Mouse (Mus musculus) embryo, embryonic 10.5 days (tissue): ENCODE results near the gene Polr3k.
A peak's percentile ranks its signal among the peaks of the same experiment; 100 is the strongest.

Source experiments
- DNase-seq: peaks from one replicate; pipeline ENCODE4 v3.0.0-alpha.2; 2015; ENCODE audit warnings: low spot score

Polr3k gene

GRCm38 (mm10) chr2:181863791-181864535, at the start of gene Polr3k:
TSS of gene Polr3k (plus strand) at chr2:181864337.
- DNase-seq, result peak; percentile 96

- DNase-seq, result no peak
These were observed 35.0 kb upstream of the Polr3k start for GRCm38 (mm10) chr2:181829032-181829650.

DNA sequence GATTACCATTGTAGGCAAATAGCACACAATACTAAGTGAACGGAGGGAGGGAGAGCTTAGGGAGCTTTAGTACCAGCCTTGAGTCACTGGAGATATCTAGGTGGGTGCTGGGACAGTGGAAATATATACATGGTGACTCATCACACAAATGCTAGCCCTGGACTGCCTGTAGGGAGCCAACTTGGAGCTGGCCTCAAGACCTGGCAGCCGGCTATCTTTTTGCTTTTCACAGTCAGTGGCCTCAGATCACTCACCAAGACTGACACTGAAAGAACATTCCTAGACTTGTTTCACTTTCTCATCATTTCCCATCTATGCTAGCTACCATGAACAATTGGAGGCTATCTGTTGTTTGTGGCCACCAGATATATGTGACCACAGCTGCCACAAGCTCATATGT, 31.4 kb upstream of the Polr3k start:
- DNase-seq, result no peak

DNA sequence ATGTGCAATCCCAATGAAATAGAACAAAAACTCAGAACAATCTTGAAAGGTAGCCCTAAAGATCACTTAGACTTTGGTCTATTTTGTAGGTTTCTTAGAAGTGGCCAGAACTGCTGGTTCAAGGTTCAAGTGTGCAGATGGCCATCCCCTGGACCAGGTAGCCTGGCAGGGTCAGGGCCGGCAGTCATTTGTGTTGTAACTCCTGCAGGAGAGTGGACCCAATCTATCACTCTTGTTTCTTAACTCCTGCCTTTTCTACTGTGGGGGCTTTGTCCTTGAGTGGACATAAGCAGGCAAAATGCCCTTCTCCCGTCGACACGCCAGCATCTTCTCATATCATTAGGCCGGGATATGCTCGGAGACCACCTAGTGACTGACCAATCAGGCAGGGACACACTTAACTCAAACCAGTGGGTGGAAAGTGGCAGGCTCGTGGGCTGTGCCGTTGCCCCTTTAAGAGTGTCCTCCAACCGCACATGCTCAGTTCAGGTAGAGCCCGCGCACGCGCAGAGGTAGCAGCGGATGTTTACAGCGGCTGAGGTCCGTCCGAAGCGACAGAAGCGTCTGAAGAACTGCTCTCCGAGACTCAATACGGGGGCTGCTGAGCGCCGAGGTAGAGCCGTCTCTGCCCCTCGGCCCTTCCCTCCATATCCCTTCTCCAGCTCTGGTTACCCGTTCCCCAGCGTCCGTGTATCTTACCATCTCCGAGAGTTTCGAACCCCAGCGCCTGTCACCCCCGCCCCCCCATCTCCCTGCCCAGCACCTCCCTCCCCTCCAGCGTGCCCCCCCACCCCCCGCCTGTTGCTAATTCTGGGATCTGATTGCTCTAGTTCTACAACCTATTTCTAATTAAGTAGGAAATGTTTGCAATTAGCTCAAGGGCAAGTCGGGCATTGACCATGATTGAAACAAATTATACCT, 26.5 kb upstream of the Polr3k start, which contains the start of gene Pcmtd2:
Gene Pcmtd2, plus strand, starts transcription at position 483 of the 921 bp plus-strand sequence.
- DNase-seq, result peak; percentile 97

- DNase-seq, result peak; percentile 33
These were observed 25.9 kb upstream of the Polr3k start for GRCm38 (mm10) chr2:181838293-181838680.

GRCm38 (mm10) chr2:181845709-181846394, 18.3 kb upstream of the Polr3k start:
- DNase-seq, result no peak

DNA sequence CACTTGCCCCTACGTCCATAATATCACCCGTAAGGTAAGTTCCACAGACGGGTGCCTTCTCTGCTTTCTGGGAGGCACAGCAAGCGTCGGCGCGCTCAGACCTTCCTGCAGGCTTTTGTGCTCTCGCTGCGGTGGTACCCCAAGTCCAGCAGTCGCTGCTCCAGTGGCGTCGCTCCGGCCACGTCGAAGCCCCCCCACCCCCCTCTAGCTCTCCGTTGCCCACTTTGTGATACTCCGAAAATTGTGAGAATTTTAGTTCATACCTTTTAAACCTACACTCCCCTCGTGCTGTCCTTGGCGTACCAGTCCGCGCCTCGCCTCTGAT, 361 bp downstream of the Polr3k start:
- no peak for DNase-seq

- DNase-seq, result peak; percentile 85
These were observed 2.8 kb downstream of the Polr3k start for GRCm38 (mm10) chr2:181866931-181867330.

- no peak for DNase-seq
These were observed 6.9 kb downstream of the Polr3k start for GRCm38 (mm10) chr2:181871039-181871438.

DNA sequence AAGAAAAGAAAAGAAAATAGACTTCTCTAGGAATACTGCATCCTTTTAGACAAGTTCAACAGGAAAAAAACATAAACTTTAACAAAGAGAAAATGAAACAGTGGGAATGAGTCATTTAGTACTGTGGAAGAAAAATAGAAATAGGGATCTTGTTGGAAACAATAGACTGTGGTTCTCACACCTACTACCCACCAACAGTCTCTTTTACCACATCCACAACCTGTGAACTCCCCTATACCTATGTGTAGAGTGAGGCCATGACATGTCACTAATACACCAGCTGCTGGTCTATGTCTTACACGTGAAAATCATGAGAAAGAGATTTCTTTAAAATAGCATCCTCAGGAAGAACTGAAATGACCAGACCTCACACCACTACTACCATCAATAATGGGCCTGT, 14.8 kb downstream of the Polr3k start:
- no peak for DNase-seq

DNA sequence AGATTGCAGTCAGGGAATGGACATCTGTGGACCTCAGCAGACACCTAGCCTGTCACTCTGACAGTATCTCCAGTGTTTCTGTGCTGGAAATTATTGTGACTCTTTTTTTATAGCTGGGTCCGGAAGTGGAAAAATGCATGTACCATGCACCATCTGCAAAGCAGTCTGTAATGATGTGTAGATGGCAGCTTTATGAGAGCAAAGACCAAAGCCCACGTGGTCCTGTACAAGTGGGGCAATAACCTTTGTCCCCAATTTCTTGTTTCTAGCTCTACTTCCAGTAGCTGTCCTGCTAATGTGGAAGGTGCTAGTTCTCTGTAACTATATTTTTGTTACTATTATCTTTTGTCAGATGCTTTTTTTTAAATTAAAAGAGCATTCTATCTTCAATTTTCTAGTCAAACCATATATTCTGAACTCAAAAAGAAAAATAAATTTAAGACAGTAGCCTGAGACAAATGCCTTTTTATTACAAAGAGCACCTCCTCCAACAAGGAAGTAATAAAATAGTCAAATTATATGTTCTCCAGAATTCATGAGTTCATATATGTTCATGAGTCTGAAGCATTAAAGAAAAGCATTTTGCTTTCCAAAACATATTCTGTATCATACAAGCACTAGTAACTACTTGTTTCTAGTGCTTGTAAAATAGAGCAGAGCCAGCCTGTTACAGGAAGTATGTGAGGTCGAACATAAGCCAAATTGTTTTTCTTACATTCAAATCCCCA, 19.0 kb downstream of the Polr3k start:
- DNase-seq, result no peak

DNA sequence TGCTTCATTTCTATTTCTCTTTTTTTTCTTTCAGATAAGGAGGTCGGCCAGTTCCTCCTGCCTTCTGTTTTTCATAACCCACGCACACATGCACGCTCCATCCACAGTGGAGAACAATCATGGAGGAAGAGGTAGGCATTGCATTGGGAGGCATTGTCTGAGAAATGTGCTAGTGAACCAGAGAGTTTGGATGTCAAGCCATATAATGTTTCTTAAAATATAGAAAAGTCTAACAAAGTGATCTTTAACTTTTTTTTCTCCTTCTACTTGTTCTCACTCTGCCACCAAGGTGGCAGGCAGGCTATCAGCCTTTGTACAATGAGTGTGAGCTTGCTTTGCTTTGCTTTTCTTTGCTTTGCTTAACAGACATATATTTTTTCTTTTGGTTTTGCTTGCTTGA, 53.7 kb downstream of the Polr3k start:
- peak; percentile 76 for DNase-seq

GRCm38 (mm10) chr2:181918501-181918900, 54.4 kb downstream of the Polr3k start:
- peak; percentile 61 for DNase-seq
